Mouse (Mus musculus): ENCODE results near the gene Mtus2. TPM values are rescaled to one million over a fixed set of nuclear protein-coding genes. Genes with fewer than 3 reads are reported as not detected.
A peak's percentile ranks its signal among the peaks of the same experiment; 100 is the strongest.

The Mtus2 gene
- total RNA-seq, 4 experiments from 2014 or later = 27.7 to 34.9 (median 33.8) TPM

DNA sequence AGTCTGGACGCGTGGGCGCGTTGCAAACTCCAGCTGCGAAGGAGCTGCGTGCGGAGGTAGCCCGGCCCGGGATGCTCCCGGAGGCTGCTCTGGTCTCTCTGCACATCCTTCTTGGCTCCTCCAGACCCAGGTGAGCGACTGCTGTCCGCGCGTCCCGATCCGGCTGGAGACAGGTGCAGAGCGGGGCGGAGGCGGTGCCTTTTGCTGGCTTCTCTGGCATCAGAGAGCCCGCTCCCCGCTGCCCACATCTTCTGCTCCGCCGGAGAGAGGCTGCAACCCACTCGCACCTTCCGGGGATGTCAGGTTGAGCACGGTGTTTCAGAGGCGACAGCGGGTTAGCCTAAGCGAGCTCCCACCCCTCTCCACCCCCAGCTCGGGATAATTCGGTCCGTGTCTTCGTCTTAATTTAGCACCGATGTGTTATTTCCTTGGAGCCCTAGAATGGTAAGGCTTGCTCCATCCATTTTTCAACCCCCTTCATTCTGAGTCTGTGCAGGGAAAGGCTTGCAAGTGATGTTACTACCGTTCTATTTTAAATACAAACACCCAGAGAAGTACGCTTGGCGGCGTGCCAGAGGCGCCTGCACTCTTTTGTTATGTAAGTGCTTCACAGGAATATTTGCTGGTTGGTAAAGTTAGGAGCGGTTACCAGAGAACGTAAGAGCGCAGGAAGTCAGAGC, 612 bp downstream of the Mtus2 start:
- peak; percentile 86 to 94 for DNase-seq (ENCODE audit: low spot score in 2 of 2)

DNA sequence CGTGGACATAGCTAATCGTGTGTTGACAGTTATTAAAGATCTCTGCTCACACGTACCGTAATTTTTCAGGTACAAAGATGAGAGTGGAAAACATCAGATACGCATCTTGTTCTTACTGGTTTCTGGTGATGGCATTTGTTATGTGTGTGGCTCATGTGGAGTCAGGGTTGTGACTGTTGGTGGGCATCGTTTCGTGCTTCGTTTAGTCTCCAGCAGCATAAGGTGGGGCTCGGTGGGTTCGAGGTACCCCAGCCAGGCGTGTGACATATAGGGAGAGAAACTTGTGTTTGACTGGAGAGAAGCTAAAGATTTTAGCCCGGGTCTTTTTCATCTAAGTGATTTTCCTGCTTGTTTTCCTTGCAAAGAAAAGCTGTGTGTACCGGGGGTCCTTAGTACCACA, 1.4 kb downstream of the Mtus2 start:
- no peak for DNase-seq (ENCODE audit: low spot score in 2 of 2)

DNA sequence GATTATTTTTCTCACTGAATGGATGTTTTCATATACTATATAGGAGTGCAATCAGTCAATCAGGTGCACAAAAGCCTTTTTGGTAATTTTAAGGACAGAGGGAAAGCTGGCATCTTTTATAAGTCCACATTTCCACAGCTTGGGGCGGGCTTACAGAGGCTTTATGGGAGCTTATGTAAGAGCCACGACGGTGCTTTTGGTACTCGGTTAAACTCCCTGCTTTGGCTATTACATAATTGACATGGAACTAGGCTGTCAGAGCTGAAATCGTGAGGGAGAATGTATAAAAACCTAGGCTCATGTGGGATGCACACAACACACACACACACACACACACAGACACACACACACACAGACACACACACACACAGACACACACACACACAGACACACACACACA, 2.0 kb downstream of the Mtus2 start:
- peak; percentile 38 to 57 for DNase-seq (ENCODE audit: low spot score in 2 of 2)

DNA sequence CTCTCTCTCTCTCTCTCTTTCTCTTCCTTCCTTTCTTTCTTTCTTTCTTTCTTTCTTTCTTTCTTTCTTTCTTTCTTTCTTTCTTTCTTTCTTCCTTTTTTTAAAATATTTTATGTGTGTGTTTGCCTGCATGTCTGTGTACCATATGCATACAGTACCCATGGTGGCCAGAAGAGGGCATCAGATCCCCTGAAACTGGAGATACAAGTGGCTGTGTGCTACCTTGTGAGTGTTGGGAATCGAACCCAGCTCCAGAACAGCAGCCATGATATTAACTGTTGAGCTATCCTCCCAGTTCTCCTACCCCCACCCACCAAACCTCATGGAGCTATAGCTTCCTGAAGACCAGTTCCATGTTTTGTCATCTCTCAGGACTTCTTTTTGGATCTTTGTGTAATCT, 3.7 kb downstream of the Mtus2 start:
- no peak for DNase-seq (ENCODE audit: low spot score in 2 of 2)

DNA sequence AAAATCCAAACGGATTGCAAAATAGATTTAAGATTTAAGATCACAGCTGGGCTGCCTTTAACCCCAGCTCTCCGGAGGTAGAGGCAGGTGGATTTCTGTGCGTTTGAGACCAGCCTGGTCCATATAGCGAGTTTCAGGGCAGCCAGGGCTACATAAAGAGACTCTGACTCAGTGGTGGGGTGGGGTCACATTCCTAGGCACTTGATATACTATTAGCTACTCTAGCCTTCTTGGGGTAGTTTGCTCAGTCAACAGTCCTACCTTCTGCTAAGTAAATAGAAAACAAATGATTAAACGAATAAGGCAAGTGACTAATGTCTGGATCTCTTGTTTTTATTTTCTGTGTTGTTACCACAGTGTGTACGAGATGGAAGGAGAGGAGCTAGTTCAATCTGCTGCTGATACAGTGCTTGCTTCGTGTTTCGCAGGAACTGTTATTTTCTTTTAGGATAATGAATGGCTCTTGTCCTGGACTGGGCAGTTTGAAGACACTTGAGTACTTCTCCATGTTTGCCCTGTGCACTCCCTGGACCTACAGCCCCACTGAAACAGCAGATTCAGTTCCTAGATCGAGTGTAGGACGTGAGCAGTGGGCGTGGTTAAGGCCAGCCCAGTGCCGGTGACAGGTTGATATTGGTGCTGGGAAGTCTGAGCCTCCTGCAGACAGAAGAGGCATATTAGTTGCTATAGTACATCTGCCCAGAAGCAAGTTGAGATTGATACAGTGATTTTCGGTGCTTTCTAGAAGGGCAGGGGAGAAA, 6.9 kb downstream of the Mtus2 start:
- DNase-seq (ENCODE audit: low spot score in 2 of 2) = no peak

DNA sequence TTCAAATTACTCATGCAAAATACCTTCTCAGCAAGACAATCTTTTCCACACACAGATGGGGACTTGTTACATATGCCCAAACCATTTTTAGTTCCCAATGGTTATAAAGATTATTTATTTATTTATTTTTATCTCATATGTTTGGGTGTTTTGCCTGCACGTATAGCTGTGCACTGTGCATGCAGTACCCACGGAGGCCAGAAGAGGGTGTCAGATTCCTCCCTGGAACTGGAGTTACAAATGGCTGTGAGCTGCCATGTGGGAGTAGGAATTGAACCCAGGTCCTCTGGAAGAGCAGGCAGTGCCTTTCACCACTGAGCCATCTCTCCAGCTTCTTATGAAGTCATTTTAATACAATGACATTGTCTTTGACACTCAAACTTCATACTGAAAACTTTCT, 7.7 kb downstream of the Mtus2 start:
- no peak for DNase-seq (ENCODE audit: low spot score in 2 of 2)

DNA sequence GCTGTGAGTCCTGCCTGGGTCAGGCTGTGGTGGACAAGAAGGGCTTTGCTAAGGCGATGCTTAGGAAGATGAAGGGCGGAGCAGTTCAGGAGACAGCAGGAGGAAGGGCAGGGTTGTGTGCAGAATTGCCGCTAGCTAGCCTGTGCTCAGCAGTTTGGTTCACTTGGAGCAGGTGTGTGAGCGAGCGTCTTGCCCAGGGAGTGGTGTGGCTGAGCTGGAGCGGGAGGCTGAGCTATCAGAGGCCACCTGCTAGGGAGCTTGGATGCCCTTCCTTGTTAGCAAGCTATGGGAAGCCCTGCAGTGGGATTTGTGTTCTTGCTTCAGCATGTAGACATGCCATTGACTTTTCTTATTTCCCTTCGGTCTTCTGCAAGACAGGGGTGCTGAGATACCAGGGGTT, 9.5 kb downstream of the Mtus2 start:
- no peak for DNase-seq (ENCODE audit: low spot score in 2 of 2)

DNA sequence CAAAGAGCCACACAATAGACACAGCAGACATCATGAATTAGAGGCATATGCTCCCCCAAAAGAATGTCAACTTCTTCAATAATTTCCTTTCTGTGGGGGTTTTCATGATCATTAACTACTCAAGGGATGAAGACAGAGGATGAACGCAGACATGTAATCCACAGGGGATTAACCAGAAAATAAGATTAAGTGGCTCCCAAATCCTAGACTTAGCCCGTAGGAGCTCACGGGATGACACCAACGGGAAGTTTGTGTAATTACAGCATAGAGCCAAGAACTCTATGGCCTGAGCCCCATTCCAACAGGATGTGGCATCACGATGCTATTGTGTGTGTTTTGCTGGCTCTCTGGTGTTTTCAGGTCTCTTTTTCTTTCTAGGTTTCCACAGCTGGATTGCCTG, 12.4 kb downstream of the Mtus2 start:
- no peak for DNase-seq (ENCODE audit: low spot score in 2 of 2)

DNA sequence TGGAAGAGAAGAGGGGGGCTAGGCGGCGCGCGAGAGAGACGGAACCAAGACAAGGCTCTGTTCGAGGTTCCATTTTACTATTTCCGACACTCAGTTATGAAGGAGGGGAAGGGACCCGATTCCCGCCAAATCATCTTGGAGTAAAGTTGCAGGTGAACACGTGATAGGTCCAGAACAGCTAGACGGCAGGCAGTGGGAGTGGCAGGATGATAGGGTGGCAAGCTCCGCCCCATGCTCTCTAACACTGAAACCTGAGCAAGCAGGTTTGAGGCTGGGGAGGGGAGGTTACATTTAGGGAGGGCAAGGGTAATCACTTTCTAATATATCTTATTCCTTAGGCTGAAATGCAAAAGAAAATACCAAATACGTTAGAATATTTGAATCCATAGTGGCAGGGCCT, 18.9 kb downstream of the Mtus2 start:
- no peak for DNase-seq (ENCODE audit: low spot score in 2 of 2)

DNA sequence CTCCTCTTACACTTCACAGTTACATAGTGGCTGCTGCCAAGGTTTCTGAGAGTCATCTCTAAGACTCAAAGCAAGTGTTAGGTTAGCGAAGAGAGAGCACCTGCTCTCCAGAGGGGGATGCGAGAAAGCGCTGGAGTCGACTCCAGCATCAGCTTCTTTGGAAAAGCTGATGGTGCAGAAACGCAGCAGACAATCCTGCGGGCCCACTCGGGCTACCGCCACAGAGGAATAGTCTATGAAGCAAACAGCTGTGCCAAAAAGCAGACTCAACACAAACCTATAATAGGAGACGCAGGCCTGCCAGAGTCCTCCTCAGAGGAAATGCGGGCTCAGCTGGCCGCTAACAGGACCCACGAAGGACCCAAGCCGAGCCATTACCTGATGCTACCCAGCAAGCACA, 23.5 kb downstream of the Mtus2 start:
- DNase-seq (ENCODE audit: low spot score in 2 of 2) = peak in 1 of 2 experiments; percentile 46

DNA sequence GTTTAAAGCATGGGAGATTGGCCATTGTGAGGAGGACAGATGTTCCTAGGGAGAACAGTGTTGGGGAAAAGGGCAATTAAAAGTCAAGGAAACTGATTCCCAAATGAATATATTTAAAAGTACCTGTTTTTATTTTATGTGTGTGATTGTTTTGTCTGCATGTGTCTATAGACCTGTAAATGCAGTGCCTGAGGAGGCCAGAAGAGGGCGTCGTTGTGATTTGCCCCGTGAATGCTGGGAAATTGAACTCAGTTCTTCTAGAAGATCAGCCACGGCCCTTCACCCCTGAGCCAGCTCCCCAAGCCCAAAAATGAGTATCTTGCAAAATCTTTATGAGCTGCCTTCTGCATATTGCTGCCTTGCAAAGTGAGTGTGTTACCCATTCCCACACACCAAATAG, 33.2 kb downstream of the Mtus2 start:
- DNase-seq (ENCODE audit: low spot score in 2 of 2) = no peak

DNA sequence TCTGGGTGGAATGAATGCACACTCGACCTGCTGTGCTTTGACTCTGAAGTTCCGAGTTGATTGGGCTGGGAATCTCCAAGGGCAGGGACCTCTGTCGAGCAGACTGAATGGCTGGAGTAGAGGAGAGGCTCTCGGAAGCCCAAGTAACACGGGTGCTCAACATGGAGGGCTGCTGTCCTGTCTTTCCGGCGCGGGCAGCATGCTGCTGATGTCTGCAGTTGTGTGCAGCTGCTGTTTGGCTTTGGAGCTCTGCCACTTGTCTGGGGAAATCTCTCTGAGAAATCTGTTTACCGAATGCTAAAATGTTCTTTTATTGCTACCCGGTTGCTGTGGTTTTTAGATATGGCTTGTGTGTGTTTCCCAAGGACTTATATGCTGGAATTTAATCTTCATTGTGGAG, 33.7 kb downstream of the Mtus2 start:
- no peak for DNase-seq (ENCODE audit: low spot score in 2 of 2)

DNA sequence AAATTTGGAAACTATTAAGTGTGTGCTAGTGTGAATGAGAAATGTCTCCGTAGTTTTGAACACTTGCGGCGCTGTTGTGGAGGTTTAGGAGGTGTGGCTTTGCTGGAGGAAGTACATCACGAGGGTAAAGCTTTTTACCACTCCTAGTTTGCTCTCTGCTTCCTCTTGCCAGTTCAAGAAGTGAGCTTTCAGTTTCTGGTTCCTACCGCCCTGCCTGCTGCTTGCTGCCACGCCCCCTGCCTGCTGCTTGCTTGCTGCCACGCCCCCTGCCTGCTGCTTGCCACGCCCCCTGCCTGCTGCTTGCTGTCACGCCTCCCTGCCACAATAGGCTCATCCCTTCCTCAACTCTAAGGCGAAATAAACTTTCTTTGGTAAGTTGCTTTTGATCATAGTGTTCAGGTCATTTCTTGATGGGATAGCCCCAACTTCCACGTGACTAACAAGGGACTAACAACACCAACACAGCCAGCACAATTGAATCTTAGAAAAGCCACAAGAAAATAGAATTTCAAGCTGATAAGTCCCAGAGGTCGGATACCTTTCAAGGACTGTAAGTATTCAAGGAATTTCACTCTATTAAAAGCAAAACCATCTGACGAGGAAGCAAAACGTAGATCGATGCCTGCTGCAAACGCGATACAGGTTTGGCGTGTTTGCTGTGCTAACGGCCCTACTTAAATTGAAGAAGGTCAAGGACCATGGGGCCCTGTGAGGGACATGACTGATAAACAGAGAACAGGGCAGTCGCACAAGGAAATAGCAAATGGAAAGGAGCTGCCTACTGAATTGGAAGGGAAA, 35.7 kb downstream of the Mtus2 start:
- no peak for DNase-seq (ENCODE audit: low spot score in 2 of 2)

DNA sequence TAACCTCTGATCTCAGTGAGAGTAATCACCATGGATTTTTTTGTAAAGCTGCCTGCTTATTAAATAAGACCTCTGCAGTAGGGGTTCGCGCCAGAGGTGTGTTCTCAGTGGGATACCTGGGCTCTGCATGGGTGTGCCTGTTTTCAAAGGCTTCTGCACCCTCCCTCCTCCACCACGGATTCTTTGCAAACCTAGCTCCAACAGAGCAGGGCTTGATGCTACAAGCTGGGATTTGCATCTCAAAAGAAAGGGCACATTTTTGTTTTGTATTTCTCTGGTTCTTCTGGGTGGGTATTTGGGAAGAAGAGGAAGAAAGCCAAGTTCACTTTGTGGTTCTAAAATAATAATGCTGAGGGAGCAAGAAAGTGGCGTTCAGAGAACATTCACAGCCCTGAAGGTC, 48.1 kb downstream of the Mtus2 start:
- DNase-seq (ENCODE audit: low spot score in 2 of 2) = no peak

DNA sequence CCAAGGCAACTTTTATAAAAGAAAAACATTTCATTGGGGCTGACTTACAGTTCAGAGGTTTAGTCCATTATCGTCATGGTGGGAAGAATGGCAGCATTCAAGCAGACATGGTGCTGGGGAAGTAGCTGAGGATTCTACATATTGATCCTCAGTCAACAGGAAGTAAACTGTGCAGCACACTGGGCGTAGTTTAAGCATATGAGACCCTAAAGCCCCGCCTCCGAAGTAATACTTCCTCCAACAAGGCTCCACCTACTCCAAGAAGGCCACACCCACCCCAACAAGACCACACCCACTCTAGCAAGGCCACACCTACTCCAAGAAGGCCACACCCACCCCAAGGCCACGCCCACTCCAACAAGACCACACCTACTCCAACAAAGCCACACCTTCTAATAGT, 55.0 kb downstream of the Mtus2 start:
- no peak for DNase-seq (ENCODE audit: low spot score in 2 of 2)

DNA sequence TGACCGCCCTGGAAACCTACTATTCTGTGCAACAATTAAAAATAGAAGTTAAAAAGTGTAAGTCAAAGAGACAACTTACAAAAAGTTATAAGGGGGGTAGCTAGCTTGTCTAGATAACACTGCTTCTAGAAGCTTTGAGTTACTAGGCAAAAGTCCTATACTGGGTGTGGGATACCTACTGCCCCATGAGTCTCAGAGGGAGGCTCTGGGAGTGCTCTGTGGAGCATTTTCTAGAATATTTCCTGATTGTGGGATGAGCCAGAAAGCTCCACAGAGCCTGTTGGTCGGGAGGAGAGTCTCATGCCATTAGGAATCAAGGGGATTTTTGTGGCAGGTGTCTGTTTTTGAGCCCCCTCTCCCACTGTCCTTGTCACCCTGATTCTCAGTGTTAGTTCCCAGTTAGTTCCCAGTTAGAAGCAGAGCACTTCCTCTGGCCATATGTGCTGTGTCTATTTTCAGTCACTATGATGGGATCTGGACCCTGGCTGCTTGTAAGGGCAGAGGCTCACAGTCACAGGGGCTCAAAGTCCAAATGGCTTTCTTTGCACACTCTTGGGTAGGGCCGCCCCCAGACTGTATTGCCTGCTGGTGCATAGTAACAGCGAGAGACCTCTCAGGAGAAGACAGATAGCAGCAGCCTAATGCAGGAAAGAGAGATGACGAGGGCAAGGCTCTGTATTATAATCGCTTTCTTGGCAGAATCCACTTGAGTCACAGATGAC, 57.2 kb downstream of the Mtus2 start:
- DNase-seq (ENCODE audit: low spot score in 2 of 2) = no peak

DNA sequence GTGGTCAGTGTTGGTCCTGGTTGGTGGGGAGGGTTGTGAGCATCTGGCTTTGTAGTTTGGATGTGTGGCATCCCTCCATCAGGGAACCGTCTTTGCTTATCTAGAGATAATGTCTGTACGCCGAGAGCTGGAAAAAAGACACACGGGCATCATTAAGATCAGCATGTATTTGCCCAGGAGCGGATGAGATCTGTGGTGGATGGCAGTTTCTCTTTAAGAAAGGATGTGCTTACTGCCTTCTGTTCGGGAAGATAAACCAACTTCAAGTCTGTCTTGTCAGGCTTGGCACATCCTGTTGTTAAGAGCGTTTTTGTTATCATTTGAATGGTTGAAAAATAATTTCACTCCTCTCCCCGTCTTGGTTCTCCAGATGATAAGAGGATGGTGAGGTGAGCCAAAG, 58.3 kb downstream of the Mtus2 start:
- no peak for DNase-seq (ENCODE audit: low spot score in 2 of 2)

DNA sequence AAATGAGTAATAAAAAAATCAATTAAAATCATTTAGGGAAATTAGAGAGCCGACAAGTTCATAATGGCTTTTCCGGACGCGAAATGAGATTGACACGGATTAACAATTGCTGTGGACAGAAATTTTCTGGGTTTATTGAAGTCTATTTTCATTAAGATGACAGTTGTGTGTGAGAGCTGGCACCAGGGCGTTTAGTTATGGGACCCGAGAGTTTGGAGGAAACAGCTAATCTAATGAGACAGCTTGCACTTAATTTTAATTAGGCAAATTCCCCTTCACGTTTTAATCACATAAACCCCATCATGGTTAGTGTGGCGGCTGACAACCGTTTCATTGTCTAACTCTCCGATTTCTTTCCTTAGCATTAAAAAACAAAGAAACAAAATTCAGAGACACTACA, 60.3 kb downstream of the Mtus2 start:
- DNase-seq (ENCODE audit: low spot score in 2 of 2) = no peak

DNA sequence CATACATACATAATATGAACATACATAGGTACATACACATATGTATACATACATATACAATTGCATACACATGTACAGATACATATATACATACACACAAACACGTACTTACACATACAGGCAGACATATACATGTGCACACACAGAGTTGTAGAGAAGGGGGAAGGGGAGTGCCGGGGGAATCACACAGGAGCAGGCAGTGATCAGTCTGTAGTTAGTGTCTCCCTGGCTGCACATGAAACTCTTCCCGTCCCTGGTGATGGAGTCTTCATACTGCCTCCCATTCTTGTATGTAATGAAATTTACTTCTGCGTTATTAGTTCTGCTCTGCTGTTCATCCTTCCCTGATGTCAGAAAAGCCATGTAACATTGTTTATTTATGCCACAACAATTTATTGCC, 65.7 kb downstream of the Mtus2 start:
- no peak for DNase-seq (ENCODE audit: low spot score in 2 of 2)

DNA sequence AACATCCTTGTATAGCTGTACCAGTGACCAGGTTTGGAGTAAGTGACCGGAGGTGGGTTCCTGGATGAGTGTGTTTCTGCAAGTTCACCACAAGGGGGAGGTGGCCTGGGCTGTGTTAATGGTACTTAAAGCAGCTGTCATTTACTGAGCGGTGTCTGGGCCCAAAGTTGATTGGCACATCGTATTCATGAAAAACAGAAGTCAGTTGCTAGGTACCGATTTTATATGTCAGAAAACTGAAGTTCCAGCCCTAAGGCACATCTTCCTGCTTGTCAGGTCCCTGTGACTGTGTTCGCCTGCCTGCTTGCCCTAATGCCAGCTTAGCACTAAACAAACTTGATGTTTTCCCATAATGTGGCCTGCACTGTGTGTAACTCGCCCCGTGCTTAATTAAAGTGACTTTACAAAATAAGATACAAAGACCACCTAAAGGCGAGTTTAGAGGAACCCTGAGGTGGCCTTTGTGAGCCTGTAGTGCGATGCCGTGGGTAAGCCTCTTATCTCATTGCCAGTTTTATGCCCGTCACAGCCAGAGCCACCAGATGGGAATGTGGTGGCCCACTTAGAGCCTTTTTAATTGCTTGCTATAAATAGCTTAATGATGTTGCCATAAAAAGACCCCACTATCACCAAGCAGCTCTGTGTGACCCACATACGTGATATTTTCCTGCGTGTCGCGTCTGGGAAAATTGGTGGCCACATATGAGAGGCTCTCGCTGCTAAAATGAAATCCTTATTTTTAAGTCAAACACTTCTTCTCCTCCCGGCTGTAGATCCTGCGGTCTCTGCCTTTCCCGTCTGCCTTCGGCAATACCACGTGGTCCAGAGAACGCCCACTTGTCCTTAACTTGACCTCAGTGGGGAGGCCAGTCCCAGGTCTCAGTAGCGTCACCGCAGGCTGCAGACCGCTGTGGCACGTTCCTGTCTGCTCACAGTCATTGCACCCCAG, 69.6 kb downstream of the Mtus2 start:
- DNase-seq (ENCODE audit: low spot score in 2 of 2) = no peak

DNA sequence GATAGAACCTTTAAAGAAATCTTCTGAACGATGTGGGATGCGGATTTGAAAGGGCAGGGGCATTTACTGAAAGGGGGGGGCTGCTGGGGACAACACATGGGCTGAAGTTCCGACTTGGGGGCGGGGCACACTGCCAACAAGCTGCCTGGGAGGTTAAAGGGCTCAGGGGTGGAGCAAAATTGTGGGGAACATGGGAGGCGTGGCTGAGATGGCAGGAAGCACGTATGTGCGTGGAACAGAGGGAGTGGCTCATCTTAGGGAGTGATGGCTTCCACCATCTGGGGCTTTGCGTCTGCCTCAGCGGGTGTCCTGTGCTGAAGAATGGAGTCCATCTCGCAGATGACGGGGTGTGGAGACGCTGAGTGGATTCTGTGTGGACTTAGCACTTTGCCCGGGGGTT, 70.9 kb downstream of the Mtus2 start:
- DNase-seq (ENCODE audit: low spot score in 2 of 2) = no peak
